Mouse (Mus musculus) MEL (cell line): Measurements from ENCODE around the gene Gpr1. TPM values are rescaled to one million over a fixed set of nuclear protein-coding genes. Genes with fewer than 3 reads are reported as not detected.

Source experiments
- DNase-seq: peaks from one replicate; pipeline ENCODE4 v3.0.0; 2011; ENCODE audit warnings: low read depth, low spot score
- H3K27ac ChIP-seq: 2 replicates; pipeline ENCODE4 v1.5.1; 2012; ENCODE audit warnings: low read depth, mild to moderate bottlenecking, control low read depth, low read length, moderate library complexity; ENCODE audit not compliant: control insufficient read depth
- H3K27me3 ChIP-seq, 2 experiments: fragments of 150-350 bp in 1 of 2; sonication (generic) in 1 of 2; 2 replicates each; pipeline ENCODE4 v1.6.1; 2012; ENCODE audit warnings: low read length in 2 of 2, mild to moderate bottlenecking in 2 of 2, improper control_type of control experiment in 1 of 2, moderate library complexity in 1 of 2; ENCODE audit not compliant: insufficient read depth in 2 of 2, control insufficient read depth in 1 of 2
- H3K36me3 ChIP-seq, 2 experiments: 2 replicates each; pipeline ENCODE4 v1.6.1; 2012 to 2014; ENCODE audit warnings: low read length in 2 of 2, improper control_type of control experiment in 1 of 2, inconsistent platforms in 1 of 2, mild to moderate bottlenecking in 1 of 2; ENCODE audit not compliant: insufficient read depth in 2 of 2, control insufficient read depth in 1 of 2
- H3K4me1 ChIP-seq, 2 experiments: fragments of 150-350 bp in 1 of 2; sonication (generic) in 1 of 2; 2 replicates each; pipeline ENCODE4 v1.6.1; 2012; ENCODE audit warnings: low read length in 2 of 2, improper control_type of control experiment in 1 of 2, mild to moderate bottlenecking in 1 of 2; ENCODE audit not compliant: insufficient read depth in 2 of 2, control insufficient read depth in 1 of 2
- H3K4me3 ChIP-seq, 2 experiments: fragments of 150-350 bp in 1 of 2; sonication (generic) in 1 of 2; 2 replicates each; pipeline ENCODE4 v1.5.1; 2012; ENCODE audit warnings: low read depth in 2 of 2, low read length in 2 of 2, mild to moderate bottlenecking in 2 of 2, moderate library complexity in 2 of 2, control low read depth in 1 of 2, improper control_type of control experiment in 1 of 2; ENCODE audit not compliant: control insufficient read depth in 1 of 2, insufficient read depth in 1 of 2
- H3K79me2 ChIP-seq: 2 replicates; pipeline ENCODE4 v1.6.1; 2012; ENCODE audit warnings: mild to moderate bottlenecking, low read length, moderate library complexity; ENCODE audit not compliant: control insufficient read depth, poor library complexity, insufficient read depth
- H3K9ac ChIP-seq: 2 replicates; pipeline ENCODE4 v1.6.1; 2012; ENCODE audit warnings: low read depth, mild to moderate bottlenecking, control low read depth, low read length, moderate library complexity; ENCODE audit not compliant: control insufficient read depth, poor library complexity, severe bottlenecking
- H3K9me3 ChIP-seq: fragments of 150-350 bp; sonication (generic); replicated peaks from 2 replicates; pipeline ENCODE4 v1.6.1; 2012; ENCODE audit warnings: mild to moderate bottlenecking, low read length, improper control_type of control experiment, moderate library complexity; ENCODE audit not compliant: insufficient read depth
- BHLHE40 ChIP-seq: IDR thresholded peaks from 2 replicates; pipeline ENCODE4 v1.6.1; 2012; ENCODE audit warnings: low read depth, mild to moderate bottlenecking, inconsistent platforms, low read length, improper control_type of control experiment, borderline replicate concordance
- CHD1 ChIP-seq: IDR thresholded peaks from 2 replicates; pipeline ENCODE4 v1.6.1; 2012; ENCODE audit warnings: low read depth, mild to moderate bottlenecking, inconsistent platforms, low read length, improper control_type of control experiment
- CHD2 ChIP-seq: IDR thresholded peaks from 2 replicates; pipeline ENCODE4 v1.6.1; 2011; ENCODE audit warnings: low read length, improper control_type of control experiment
- CTCF ChIP-seq, 3 experiments: IDR thresholded peaks in 2 of 3; conservative IDR thresholded peaks in 1 of 3; 2 replicates each; pipeline ENCODE4 v1.5.1; 2011 to 2012; ENCODE audit warnings: low read length in 3 of 3, low read depth in 2 of 3, mild to moderate bottlenecking in 2 of 3, improper control_type of control experiment in 1 of 3, inconsistent platforms in 1 of 3, mixed read lengths in 1 of 3, moderate library complexity in 1 of 3; ENCODE audit not compliant: control insufficient read depth in 1 of 3, insufficient read depth in 1 of 3, poor library complexity in 1 of 3, severe bottlenecking in 1 of 3
- E2F4 ChIP-seq: IDR thresholded peaks from 2 replicates; pipeline ENCODE4 v1.6.1; 2011; ENCODE audit warnings: low read depth, low read length, improper control_type of control experiment, borderline replicate concordance
- ELF1 ChIP-seq: IDR thresholded peaks from 2 replicates; pipeline ENCODE4 v1.6.1; 2014; ENCODE audit warnings: low read depth, mild to moderate bottlenecking, inconsistent platforms, low read length, improper control_type of control experiment, moderate library complexity
- EP300 ChIP-seq, 2 experiments: IDR thresholded peaks; 2 replicates each; pipeline ENCODE4 v1.6.1; 2011; ENCODE audit warnings: improper control_type of control experiment in 2 of 2, low read length in 2 of 2, low read depth in 1 of 2, mild to moderate bottlenecking in 1 of 2
- GABPA ChIP-seq: IDR thresholded peaks from 2 replicates; pipeline ENCODE4 v1.6.1; 2012; ENCODE audit warnings: low read depth, mild to moderate bottlenecking, inconsistent platforms, low read length, improper control_type of control experiment, moderate library complexity
- GATA1 ChIP-seq: IDR thresholded peaks from 2 replicates; pipeline ENCODE4 v1.6.1; 2011; ENCODE audit warnings: low read depth, low read length, improper control_type of control experiment
- HCFC1 ChIP-seq: IDR thresholded peaks from 2 replicates; pipeline ENCODE4 v1.6.1; 2012; ENCODE audit warnings: low read depth, mild to moderate bottlenecking, inconsistent platforms, low read length, improper control_type of control experiment, moderate library complexity
- JUND ChIP-seq: IDR thresholded peaks from 2 replicates; pipeline ENCODE4 v1.6.1; 2011; ENCODE audit warnings: low read depth, mild to moderate bottlenecking, improper control_type of control experiment, low read length
- KAT2A ChIP-seq: conservative IDR thresholded peaks from 2 replicates; pipeline ENCODE4 v1.6.1; 2012; ENCODE audit warnings: low read depth, low read length, improper control_type of control experiment, inconsistent platforms
- MAFK ChIP-seq: IDR thresholded peaks from 2 replicates; pipeline ENCODE4 v1.6.1; 2011; ENCODE audit warnings: low read depth, mild to moderate bottlenecking, low read length, improper control_type of control experiment, borderline replicate concordance
- MAZ ChIP-seq: IDR thresholded peaks from 2 replicates; pipeline ENCODE4 v1.6.1; 2012; ENCODE audit warnings: low read depth, mild to moderate bottlenecking, inconsistent platforms, low read length, improper control_type of control experiment
- MEF2A ChIP-seq: IDR thresholded peaks from 2 replicates; pipeline ENCODE4 v1.6.1; 2014; ENCODE audit warnings: low read depth, mild to moderate bottlenecking, inconsistent platforms, low read length, improper control_type of control experiment; ENCODE audit not compliant: poor library complexity, insufficient replicate concordance, severe bottlenecking; ENCODE audit errors: extremely low read depth
- MYC ChIP-seq: IDR thresholded peaks from 2 replicates; pipeline ENCODE4 v1.6.1; 2011; ENCODE audit warnings: low read depth, mild to moderate bottlenecking, low read length, improper control_type of control experiment, moderate library complexity
- NRF1 ChIP-seq: IDR thresholded peaks from 2 replicates; pipeline ENCODE4 v1.6.1; 2014; ENCODE audit warnings: low read depth, mild to moderate bottlenecking, inconsistent platforms, low read length, improper control_type of control experiment, moderate library complexity; ENCODE audit not compliant: poor library complexity, insufficient read depth, severe bottlenecking
- POLR2A ChIP-seq, 2 experiments: IDR thresholded peaks; 2 replicates each; pipeline ENCODE4 v1.6.1; 2011 to 2012; ENCODE audit warnings: low read length in 2 of 2, mild to moderate bottlenecking in 2 of 2, control low read depth in 1 of 2, improper control_type of control experiment in 1 of 2, low read depth in 1 of 2, moderate library complexity in 1 of 2; ENCODE audit not compliant: control insufficient read depth in 1 of 2, insufficient read depth in 1 of 2, poor library complexity in 1 of 2
- POLR2AphosphoS5 ChIP-seq: IDR thresholded peaks from 2 replicates; pipeline ENCODE4 v1.6.1; 2012; ENCODE audit warnings: low read depth, borderline replicate concordance, mild to moderate bottlenecking, inconsistent platforms, low read length, moderate library complexity, mixed read lengths
- RAD21 ChIP-seq: IDR thresholded peaks from 2 replicates; pipeline ENCODE4 v1.6.1; 2011; ENCODE audit warnings: mild to moderate bottlenecking, low read depth, low read length, improper control_type of control experiment
- SIN3A ChIP-seq: IDR thresholded peaks from 2 replicates; pipeline ENCODE4 v1.6.1; 2012; ENCODE audit warnings: low read length, improper control_type of control experiment, inconsistent platforms
- SMC3 ChIP-seq: IDR thresholded peaks from 2 replicates; pipeline ENCODE4 v1.6.1; 2011; ENCODE audit warnings: low read depth, low read length, improper control_type of control experiment
- TAL1 ChIP-seq: IDR thresholded peaks from 2 replicates; pipeline ENCODE4 v1.6.1; 2012; ENCODE audit warnings: mild to moderate bottlenecking, inconsistent platforms, low read length, moderate library complexity, mixed read lengths
- TBP ChIP-seq: IDR thresholded peaks from 2 replicates; pipeline ENCODE4 v1.8.0; 2011; ENCODE audit warnings: low read depth, low read length, improper control_type of control experiment
- TCF12 ChIP-seq: IDR thresholded peaks from 2 replicates; pipeline ENCODE4 v1.6.1; 2014; ENCODE audit warnings: low read depth, mild to moderate bottlenecking, inconsistent platforms, low read length, improper control_type of control experiment, moderate library complexity
- UBTF ChIP-seq: IDR thresholded peaks from 2 replicates; pipeline ENCODE4 v1.6.1; 2012; ENCODE audit warnings: low read depth, mild to moderate bottlenecking, inconsistent platforms, low read length, improper control_type of control experiment, moderate library complexity, borderline replicate concordance; ENCODE audit not compliant: insufficient read depth
- USF1 ChIP-seq: IDR thresholded peaks from 2 replicates; pipeline ENCODE4 v1.6.1; 2014; ENCODE audit warnings: low read depth, mild to moderate bottlenecking, inconsistent platforms, low read length, improper control_type of control experiment, moderate library complexity
- ZC3H11A ChIP-seq: IDR thresholded peaks from 2 replicates; pipeline ENCODE4 v1.6.1; 2012; ENCODE audit warnings: low read depth, mild to moderate bottlenecking, inconsistent platforms, low read length, improper control_type of control experiment
- ZKSCAN1 ChIP-seq: IDR thresholded peaks from 2 replicates; pipeline ENCODE4 v1.6.1; 2012; ENCODE audit warnings: low read depth, mild to moderate bottlenecking, inconsistent platforms, low read length, improper control_type of control experiment, moderate library complexity
- ZMIZ1 ChIP-seq: IDR thresholded peaks from 2 replicates; pipeline ENCODE4 v1.6.1; 2012; ENCODE audit warnings: low read depth, mild to moderate bottlenecking, inconsistent platforms, low read length, improper control_type of control experiment, moderate library complexity
- ZNF384 ChIP-seq: IDR thresholded peaks from 2 replicates; pipeline ENCODE4 v1.6.1; 2012; ENCODE audit warnings: low read depth, mild to moderate bottlenecking, inconsistent platforms, low read length, improper control_type of control experiment
- polyA plus RNA-seq, 2 experiments: library from polyadenylated mRNA; stranded (reverse) in 1 of 2; unstranded in 1 of 2; fragments of >175 nt in 1 of 2; fragments of >200 nt in 1 of 2; gene quantifications; 2 replicates each; pipeline versions ENCODE4 v1.2.1 to v1.2.4; 2012; ENCODE audit warnings: low replicate concordance in 2 of 2, low read depth in 1 of 2; ENCODE audit not compliant: insufficient read length in 2 of 2, insufficient read depth in 1 of 2, missing spikeins in 1 of 2
- total RNA-seq: library from RNA; depleted of rRNA; stranded (reverse); fragments of 300-350 nt; gene quantifications from 2 replicates; pipeline ENCODE4 v1.2.3, GENCODE M21; 2012

Gpr1 gene
- total and polyA plus RNA-seq, 3 experiments, result 0.04 TPM; not detected in 2

- H3K79me2 ChIP-seq, result peaks cover 12% of the 10 kb centered on the region
- H3K4me1 ChIP-seq, result peaks cover 2 to 7% of the 10 kb centered on the region in 2 experiments; a peak in 2 of 4 replicates
- DNase-seq, result peak; percentile 76
- no peaks in the 10 kb centered on the region for H3K27me3 ChIP-seq
- no peak overlapping the region for H3K27ac ChIP-seq
- H3K9ac ChIP-seq, result no peak overlapping the region
- no peaks in the 10 kb centered on the region for H3K9me3 ChIP-seq
- no peak overlapping the region for H3K4me3 ChIP-seq
- TF ChIP-seq ZNF384 (no peak), KAT2A (no peak), BHLHE40 (no peak), EP300 (IDR thresholded peaks at IDR 0.05; ENCODE audit: low read depth in 1 of 2, low read length in 2 of 2) (no peak), CTCF (IDR thresholded peaks at IDR 0.05 in 2 of 3, conservative IDR thresholded peaks at IDR 0.05 in 1 of 3; ENCODE audit: control insufficient read depth in 1 of 3, insufficient read depth in 1 of 3, low read depth in 2 of 3, low read length in 3 of 3, poor library complexity in 1 of 3, severe bottlenecking in 1 of 3) (peak; percentile 30 to 71 (median 61)), ZKSCAN1 (no peak), SMC3 (peak; percentile 56), USF1 (no peak), UBTF (no peak), JUND (no peak), CHD2 (no peak), CHD1 (no peak), MEF2A (no peak), POLR2AphosphoS5 (no peak), NRF1 (no peak), GABPA (no peak), E2F4 (no peak), MAZ (no peak), RAD21 (peak; percentile 30), HCFC1 (no peak), MAFK (no peak), SIN3A (no peak), ELF1 (no peak), TAL1 (no peak), TBP (no peak), POLR2A (IDR thresholded peaks at IDR 0.05; ENCODE audit: control insufficient read depth in 1 of 2, insufficient read depth in 1 of 2, low read depth in 1 of 2, low read length in 2 of 2, poor library complexity in 1 of 2) (no peak), GATA1 (no peak), TCF12 (no peak), MYC (no peak), ZC3H11A (peak; percentile 26; the same call in 1 of the 2 replicates), ZMIZ1 (no peak)
- H3K36me3 ChIP-seq, result peaks cover 9 to 17% of the 10 kb centered on the region in 2 experiments
These were observed 31.6 kb downstream of the Gpr1 start for GRCm38 (mm10) chr1:63182636-63183270.
